Mouse (Mus musculus): ENCODE measurements at regions not wholly inside any gene's neighbourhood (a gene's known extent, or its start where the extent isn't known, plus 50 kb on each side); places are given as distances from the start of the nearest gene placed in this dataset.

- TF ChIP-seq CTCF (IDR thresholded peaks at IDR 0.05; ENCODE audit: insufficient read depth, low read depth, low read length): no peak
- TF ChIP-seq POLR2A (IDR thresholded peaks at IDR 0.05; ENCODE audit: insufficient read depth, low read depth, low read length): no peak
Observed at GRCm38 (mm10) chr13:52374781-52375180, 156.3 kb downstream of the Diras2 start.

Data from olfactory bulb, adult 2 months (tissue).